Mouse (Mus musculus): ENCODE results near the gene Gm20503. TPM values are rescaled to one million over a fixed set of nuclear protein-coding genes. Genes with fewer than 3 reads are reported as not detected.

Gene Gm20503
- polyA plus RNA-seq, 1 experiment from 2014 or later: 20.0 TPM

Other genes starting within 250 kb of the Gm20503 start
- gene Olfr267, start 215.5 kb upstream of the Gm20503 start, polyA plus RNA-seq (2015; fragmentation: Nextera tagmentation; extraction: Ambion mirVana): 0.04 and 0.10 TPM in 2 replicates
- gene Ecpas, start 90.5 kb upstream of the Gm20503 start, polyA plus RNA-seq (2015; fragmentation: Nextera tagmentation; extraction: Ambion mirVana): 27.3 and 33.6 TPM in 2 replicates
- gene Zkscan16, start 59.6 kb upstream of the Gm20503 start, polyA plus RNA-seq (2015; fragmentation: Nextera tagmentation; extraction: Ambion mirVana): 1.2 and 1.4 TPM in 2 replicates
- 21.0 and 24.8 TPM in 2 replicates for gene Ptgr1, start 16.1 kb upstream of the Gm20503 start, polyA plus RNA-seq (2015; fragmentation: Nextera tagmentation; extraction: Ambion mirVana)
- gene Dnajc25, start 8.1 kb upstream of the Gm20503 start, polyA plus RNA-seq (2015; fragmentation: Nextera tagmentation; extraction: Ambion mirVana): 9.7 and 15.1 TPM in 2 replicates
- gene Gng10, start 31.9 kb downstream of the Gm20503 start, polyA plus RNA-seq (2015; fragmentation: Nextera tagmentation; extraction: Ambion mirVana): 181 and 197 TPM in 2 replicates
- not detected in 2 replicates for gene AI481877, start 135.8 kb downstream of the Gm20503 start, polyA plus RNA-seq (2015; fragmentation: Nextera tagmentation; extraction: Ambion mirVana)
- 11.2 and 12.0 TPM in 2 replicates for gene Ugcg, start 186.0 kb downstream of the Gm20503 start, polyA plus RNA-seq (2015; fragmentation: Nextera tagmentation; extraction: Ambion mirVana)